Mouse (Mus musculus) kidney, embryonic 14.5 days (tissue): ENCODE data around the gene Acot8. TPM values are rescaled to one million over a fixed set of nuclear protein-coding genes. Genes with fewer than 3 reads are reported as not detected.

Experiments used
- ATAC-seq: fragments of 200-750 bp; cut with Nextera tagmentation; 2 replicates; pipeline ENCODE4 v1.8.0; 2017; ENCODE audit warnings: moderate number of reproducible peaks, mild to moderate bottlenecking, moderate TSS enrichment, moderate library complexity; ENCODE audit not compliant: low FRiP score, low TSS enrichment
- H3K27ac ChIP-seq: fragments of 300-500 bp; sonication (generic); 2 replicates; pipeline ENCODE4 v1.5.1; 2014; ENCODE audit warnings: low read depth, mild to moderate bottlenecking, low read length, moderate library complexity, mixed read lengths
- H3K27me3 ChIP-seq: fragments of 300-500 bp; sonication (generic); 2 replicates; pipeline ENCODE4 v1.6.1; 2014; ENCODE audit warnings: mild to moderate bottlenecking, low read length; ENCODE audit not compliant: control insufficient read depth, insufficient read depth
- H3K36me3 ChIP-seq: fragments of 300-500 bp; sonication (generic); 2 replicates; pipeline ENCODE4 v1.6.1; 2014; ENCODE audit warnings: low read length, mixed read lengths; ENCODE audit not compliant: control insufficient read depth, insufficient read depth
- H3K4me1 ChIP-seq: fragments of 300-500 bp; sonication (generic); 2 replicates; pipeline ENCODE4 v1.6.1; 2014; ENCODE audit warnings: low read length, mixed read lengths; ENCODE audit not compliant: control insufficient read depth, insufficient read depth
- H3K4me2 ChIP-seq: fragments of 300-500 bp; sonication (generic); replicated peaks from 2 replicates; pipeline ENCODE4 v1.6.1; 2014; ENCODE audit warnings: low read depth, mild to moderate bottlenecking, low read length
- H3K4me3 ChIP-seq: fragments of 300-500 bp; sonication (generic); 2 replicates; pipeline ENCODE4 v1.5.1; 2014; ENCODE audit warnings: mild to moderate bottlenecking, low read length
- H3K9ac ChIP-seq: fragments of 300-500 bp; sonication (generic); 2 replicates; pipeline ENCODE4 v1.6.1; 2014; ENCODE audit warnings: low read depth, mild to moderate bottlenecking, low read length, moderate library complexity
- H3K9me3 ChIP-seq: fragments of 300-500 bp; sonication (generic); 2 replicates; pipeline ENCODE4 v1.6.1; 2016; ENCODE audit warnings: low read length; ENCODE audit not compliant: control insufficient read depth
- WGBS: fragments of 180-500 bp; shearing (Covaris S2); extraction: QIAGEN DNeasy Blood & Tissue Kit; methylation state at CpG from one replicate; pipeline ENCODE4 v1.1.7; 2014; 5-methylcytosine and 5-hydroxymethylcytosine counted together
- polyA plus RNA-seq: library from polyadenylated mRNA; unstranded; fragments of >200 nt; fragmentation: Nextera tagmentation; extraction: Ambion mirVana; gene quantifications from 2 replicates; pipeline ENCODE4 v1.2.1, GENCODE M21; 2014

Acot8 gene
- polyA plus RNA-seq, 1 experiment from 2014 or later: 17.0 TPM

DNA sequence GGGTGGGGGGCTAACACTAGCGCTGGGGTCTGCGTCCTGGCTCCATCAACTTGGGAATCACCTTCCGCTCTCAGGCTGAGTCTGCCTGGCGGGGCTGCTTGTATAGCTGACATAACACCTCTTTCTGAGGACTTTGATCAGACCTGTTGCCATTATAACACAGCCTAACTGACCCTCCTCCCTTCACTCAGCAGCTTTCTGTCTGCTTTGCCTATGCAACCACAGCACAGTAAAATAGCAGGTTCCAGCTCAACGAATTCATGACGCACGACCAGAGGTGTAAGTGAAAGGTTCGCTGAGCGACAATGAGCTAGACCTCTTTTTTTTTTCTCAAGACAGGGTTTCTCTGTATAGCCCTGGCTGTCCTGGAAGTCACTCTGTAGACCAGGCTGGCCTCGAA, 26.3 kb upstream of the Acot8 start:
- WGBS: 74% methylated on average over 10 of the region's 10 CpGs
- Histone ChIP-seq H3K4me1 (peaks cover 11% of the 10 kb centered on the region), H3K4me3 (no peak overlapping the region)

DNA sequence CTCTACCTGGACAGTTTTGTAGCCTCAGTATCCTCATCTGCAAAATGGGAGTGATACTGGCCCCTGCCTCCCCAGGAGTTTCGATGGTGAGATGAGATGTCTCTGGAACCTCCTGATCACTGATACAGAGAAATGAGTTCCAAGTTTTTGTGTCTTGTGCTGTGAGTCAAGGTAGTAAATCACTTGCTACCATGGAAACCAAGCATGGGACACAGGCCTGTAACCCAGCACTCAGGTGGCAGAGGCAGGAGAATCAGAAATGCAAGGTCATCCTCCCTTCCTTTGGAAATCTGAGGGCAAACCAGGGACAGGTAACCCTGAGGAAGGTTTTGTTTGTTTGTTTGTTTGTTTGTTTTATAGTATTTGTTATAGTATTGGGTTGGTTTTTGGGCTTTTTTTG, 24.4 kb upstream of the Acot8 start:
- Histone ChIP-seq H3K4me3 (no peak overlapping the region), H3K9ac (no peak overlapping the region), H3K27ac (no peak overlapping the region), H3K36me3 (peaks cover 38% of the 10 kb centered on the region), H3K27me3 (no peaks in the 10 kb centered on the region), H3K4me2 (no peak overlapping the region), H3K4me1 (peaks cover 4% of the 10 kb centered on the region; the same call in 1 of the 2 replicates), H3K9me3 (no peaks in the 10 kb centered on the region)
- WGBS: 96% methylated on average over 1 of the region's 1 CpGs
- ATAC-seq: no peak

More for the DNA sequence above, 26.3 kb upstream of the Acot8 start:
- Histone ChIP-seq H3K27me3 (no peaks in the 10 kb centered on the region), H3K9me3 (no peaks in the 10 kb centered on the region), H3K4me2 (no peak overlapping the region), H3K27ac (no peak overlapping the region), H3K36me3 (peaks cover 29% of the 10 kb centered on the region), H3K9ac (no peak overlapping the region)
- ATAC-seq: no peak

DNA sequence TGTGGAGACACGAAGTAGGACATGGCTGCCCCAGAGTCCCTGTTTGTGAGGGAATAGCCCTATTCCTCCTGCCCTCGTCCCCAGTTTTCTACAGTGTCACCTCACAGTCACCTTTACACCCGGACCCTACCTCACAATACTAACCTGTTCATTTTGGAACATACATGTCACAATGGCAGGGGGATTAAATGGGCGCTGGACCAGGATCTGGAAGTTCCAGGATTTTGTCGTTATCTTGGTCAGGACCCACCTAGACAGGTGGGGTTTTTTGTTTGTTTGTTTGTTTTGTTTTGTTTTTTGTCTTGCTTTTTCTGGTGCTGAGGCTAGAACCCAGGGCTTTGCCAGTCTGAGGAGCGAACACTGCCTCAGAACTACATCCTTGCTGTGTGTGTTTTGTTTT, 23.8 kb upstream of the Acot8 start, which contains the start of gene Spata25:
Spata25 (minus strand) TSS at position 101 of the 400 bp plus-strand sequence.
- Histone ChIP-seq H3K9me3 (no peaks in the 10 kb centered on the region), H3K4me3 (no peak within 1 kb of the TSS), H3K9ac (no peak within 1 kb of the TSS), H3K36me3 (peaks cover 38% of the 10 kb centered on the region), H3K4me2 (no peak within 1 kb of the TSS), H3K27me3 (no peaks in the 10 kb centered on the region), H3K27ac (no peak within 1 kb of the TSS), H3K4me1 (peaks cover 10% of the 10 kb centered on the region)
- 87% methylated on average over 6 of the region's 6 CpGs for WGBS
- ATAC-seq: no peak

DNA sequence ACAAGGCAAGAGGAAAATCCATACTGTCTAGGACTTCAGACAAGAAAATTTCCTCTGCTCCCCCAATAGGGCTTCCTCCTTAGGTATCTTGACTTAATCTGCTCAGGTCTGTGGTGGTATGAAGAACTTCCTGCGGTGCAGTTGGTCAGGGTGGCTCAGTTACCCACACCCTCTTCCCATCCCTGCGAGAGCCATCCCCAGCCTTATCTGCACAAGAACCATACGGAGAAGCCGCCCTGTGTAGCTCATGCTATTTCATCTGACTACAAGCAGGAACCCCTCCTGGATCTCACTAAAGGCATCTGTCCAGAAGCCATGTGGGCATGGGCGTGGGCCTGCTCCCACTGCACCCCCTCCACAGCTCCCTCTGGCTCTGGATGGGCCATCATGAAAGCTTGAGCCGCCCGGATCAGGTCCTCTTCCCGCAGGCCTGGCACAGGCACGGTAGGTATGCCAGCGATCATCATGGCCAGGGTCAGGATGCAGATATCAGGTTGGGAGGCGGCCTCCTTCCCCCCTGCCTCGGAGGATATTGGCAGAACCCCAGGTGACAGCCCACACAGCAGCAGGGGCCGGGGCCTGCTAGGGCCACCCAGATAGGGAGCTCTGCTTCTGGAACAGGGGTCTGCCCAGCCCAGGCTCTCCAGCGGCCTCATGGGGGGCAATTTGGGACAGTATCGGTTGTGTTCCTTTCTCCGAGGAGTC, 22.6 kb upstream of the Acot8 start:
- Histone ChIP-seq H3K9ac (no peak overlapping the region), H3K27ac (no peak overlapping the region), H3K27me3 (no peaks in the 10 kb centered on the region), H3K4me1 (peaks cover 9% of the 10 kb centered on the region), H3K4me2 (no peak overlapping the region), H3K9me3 (no peaks in the 10 kb centered on the region), H3K4me3 (no peak overlapping the region), H3K36me3 (peaks cover 38% of the 10 kb centered on the region)
- 93% methylated on average over 16 of the region's 16 CpGs for WGBS
- no peak for ATAC-seq

DNA sequence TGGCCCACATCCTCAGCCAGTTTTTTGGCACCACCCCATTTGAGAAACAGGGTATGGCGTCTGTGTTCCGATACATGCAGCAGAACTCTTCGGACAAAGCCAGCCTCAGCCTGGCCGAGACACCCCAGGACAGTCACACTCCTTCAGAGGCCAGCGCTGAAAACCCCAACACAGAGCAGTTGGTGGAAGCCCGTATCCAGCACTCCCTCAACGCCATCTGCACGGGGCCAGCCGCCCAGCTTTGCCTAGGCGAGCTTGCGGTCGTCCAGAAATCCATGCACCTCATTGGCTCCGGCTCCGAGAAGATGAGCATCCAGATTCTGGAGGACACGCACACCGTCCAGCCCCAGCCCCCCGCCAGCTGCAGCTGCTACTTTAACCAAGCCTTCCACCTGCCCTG, 20.8 kb upstream of the Acot8 start:
- 97% methylated on average over 17 of the region's 17 CpGs for WGBS
- no peak for ATAC-seq
- Histone ChIP-seq H3K9me3 (no peaks in the 10 kb centered on the region), H3K4me2 (no peak overlapping the region), H3K27me3 (no peaks in the 10 kb centered on the region), H3K9ac (no peak overlapping the region), H3K27ac (no peak overlapping the region), H3K36me3 (peaks cover 47% of the 10 kb centered on the region), H3K4me3 (no peak overlapping the region), H3K4me1 (peaks cover 8% of the 10 kb centered on the region)

DNA sequence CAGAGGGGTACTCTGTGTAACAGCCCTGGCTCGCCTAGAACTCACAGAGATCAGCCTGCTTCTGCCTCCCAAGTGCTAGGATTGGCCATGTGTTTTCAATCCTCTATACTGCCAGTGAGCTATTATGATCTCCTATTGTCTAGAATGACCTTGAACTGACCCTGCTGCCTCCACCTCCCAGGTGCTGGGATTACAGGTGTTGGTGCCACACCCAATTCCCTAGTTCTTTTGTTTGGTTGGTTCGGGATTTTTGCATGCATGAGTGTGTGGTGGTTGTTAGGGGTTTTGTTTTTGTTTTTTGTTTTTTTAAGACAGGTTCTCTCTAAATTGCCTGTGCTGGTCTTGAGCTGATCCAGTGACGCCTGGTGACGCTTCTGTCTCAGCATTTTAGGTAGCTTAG, 19.3 kb upstream of the Acot8 start:
- 97% methylated on average over 4 of the region's 4 CpGs for WGBS
- no peak overlapping the region for H3K9ac ChIP-seq
- H3K4me1 ChIP-seq: peaks cover 8% of the 10 kb centered on the region
- peak overlapping the region; percentile 51; the same call in 1 of the 2 replicates for H3K4me2 ChIP-seq
- ATAC-seq: no peak
- H3K9me3 ChIP-seq: no peaks in the 10 kb centered on the region
- H3K27ac ChIP-seq: no peak overlapping the region
- H3K36me3 ChIP-seq: peaks cover 48% of the 10 kb centered on the region
- peak overlapping the region; percentile 93 for H3K4me3 ChIP-seq
- H3K27me3 ChIP-seq: no peaks in the 10 kb centered on the region

DNA sequence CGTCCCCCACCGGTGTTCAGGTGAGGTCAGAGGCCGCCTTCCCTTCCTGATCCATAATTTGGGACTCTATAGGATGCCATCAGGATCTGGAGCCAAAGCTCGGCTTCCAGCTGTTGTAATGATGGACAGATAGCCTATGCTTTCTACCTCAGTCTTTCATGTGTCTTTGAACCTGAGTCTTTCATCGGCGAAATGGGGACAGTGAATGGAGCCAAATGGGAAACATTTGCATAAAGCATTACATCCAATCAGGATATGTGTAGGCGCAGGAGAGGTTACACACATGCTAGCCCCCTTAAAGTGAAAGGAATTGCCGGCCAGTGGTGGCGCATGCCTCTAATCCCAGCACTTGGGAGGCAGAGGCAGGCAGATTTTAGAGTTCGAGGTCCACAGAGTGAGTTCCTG, 18.5 kb upstream of the Acot8 start:
- H3K9me3 ChIP-seq: no peaks in the 10 kb centered on the region
- peak overlapping the region; percentile 72 for H3K9ac ChIP-seq
- no peaks in the 10 kb centered on the region for H3K27me3 ChIP-seq
- 1% methylated on average over 10 of the region's 10 CpGs for WGBS
- H3K4me1 ChIP-seq: peaks cover 8% of the 10 kb centered on the region
- H3K4me2 ChIP-seq: peak overlapping the region; percentile 51
- peak overlapping the region; percentile 76; the same call in 1 of the 2 replicates for H3K27ac ChIP-seq
- peak; percentile 63 for ATAC-seq
- peaks cover 45% of the 10 kb centered on the region for H3K36me3 ChIP-seq
- H3K4me3 ChIP-seq: peak overlapping the region; percentile 93

DNA sequence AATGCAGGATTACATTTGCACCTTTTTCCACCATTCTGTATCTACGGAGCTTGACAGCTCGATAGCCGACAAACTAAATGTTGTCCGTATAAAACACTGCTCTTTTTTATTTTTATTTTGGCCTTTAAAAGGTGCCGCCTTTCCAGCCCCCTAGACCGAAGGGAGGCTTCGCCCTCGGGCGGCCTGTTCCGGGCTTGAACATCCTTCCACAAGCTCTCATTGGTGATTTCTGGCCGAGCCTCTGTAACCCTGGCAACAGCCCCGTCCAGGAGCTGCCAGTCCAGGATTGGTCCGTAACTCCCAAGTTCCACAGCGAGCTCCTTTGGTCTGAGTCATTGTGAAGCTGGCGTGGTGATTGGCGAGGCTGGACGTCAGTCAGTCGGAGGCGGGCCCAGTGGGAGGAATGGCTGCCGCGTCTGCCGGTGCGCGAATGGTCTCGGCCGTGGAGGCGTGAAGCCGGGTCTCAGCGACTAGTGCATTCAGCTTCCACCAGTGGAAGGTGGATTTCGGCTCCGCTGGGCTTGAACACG, 18.0 kb upstream of the Acot8 start, which contains the start of gene Zswim1:
Zswim1 (plus strand) TSS at position 51 of the 530 bp plus-strand sequence.
- H3K9ac ChIP-seq: peak within 1 kb of the TSS; percentile 72

DNA sequence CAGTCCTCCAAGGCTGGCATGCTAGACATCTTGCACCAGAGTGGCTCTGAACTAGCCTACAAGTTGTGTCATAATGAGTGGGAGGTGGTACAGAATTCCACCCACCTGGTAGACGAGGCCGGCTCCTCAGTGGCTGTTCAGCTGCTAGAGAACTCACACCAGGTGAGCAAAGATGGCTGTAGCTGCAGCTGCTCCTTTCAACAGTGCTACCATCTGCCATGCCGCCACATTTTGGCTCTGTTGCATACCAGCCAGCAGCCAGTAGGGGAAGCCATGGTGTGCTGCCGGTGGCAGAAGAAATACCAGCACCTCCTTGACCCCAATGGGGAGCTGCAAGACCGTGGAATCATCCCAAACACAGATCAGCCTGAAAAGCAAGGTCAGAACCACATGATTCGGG, 16.4 kb upstream of the Acot8 start:
- Histone ChIP-seq H3K27me3 (no peaks in the 10 kb centered on the region), H3K9ac (no peak overlapping the region), H3K9me3 (no peaks in the 10 kb centered on the region), H3K4me1 (peaks cover 12% of the 10 kb centered on the region), H3K27ac (no peak overlapping the region), H3K4me3 (no peak overlapping the region), H3K36me3 (peaks cover 27% of the 10 kb centered on the region), H3K4me2 (no peak overlapping the region)
- WGBS: 80% methylated on average over 6 of the region's 6 CpGs
- ATAC-seq: no peak

More for the DNA sequence above, 18.0 kb upstream of the Acot8 start, which contains the start of gene Zswim1:
- H3K4me1 ChIP-seq: peaks cover 8% of the 10 kb centered on the region
- no peaks in the 10 kb centered on the region for H3K27me3 ChIP-seq
- peak within 1 kb of the TSS; percentile 76; the same call in 1 of the 2 replicates for H3K27ac ChIP-seq
- ATAC-seq: peak; percentile 99
- H3K9me3 ChIP-seq: no peaks in the 10 kb centered on the region
- peak within 1 kb of the TSS; percentile 51 for H3K4me2 ChIP-seq
- peaks cover 43% of the 10 kb centered on the region for H3K36me3 ChIP-seq
- peak within 1 kb of the TSS; percentile 93 for H3K4me3 ChIP-seq
- under 1% methylated on average over 32 of the region's 32 CpGs for WGBS
